Mouse (Mus musculus): ENCODE measurements at regions not wholly inside any gene's neighbourhood (a gene's known extent, or its start where the extent isn't known, plus 50 kb on each side); places are given as distances from the start of the nearest gene placed in this dataset.

DNA sequence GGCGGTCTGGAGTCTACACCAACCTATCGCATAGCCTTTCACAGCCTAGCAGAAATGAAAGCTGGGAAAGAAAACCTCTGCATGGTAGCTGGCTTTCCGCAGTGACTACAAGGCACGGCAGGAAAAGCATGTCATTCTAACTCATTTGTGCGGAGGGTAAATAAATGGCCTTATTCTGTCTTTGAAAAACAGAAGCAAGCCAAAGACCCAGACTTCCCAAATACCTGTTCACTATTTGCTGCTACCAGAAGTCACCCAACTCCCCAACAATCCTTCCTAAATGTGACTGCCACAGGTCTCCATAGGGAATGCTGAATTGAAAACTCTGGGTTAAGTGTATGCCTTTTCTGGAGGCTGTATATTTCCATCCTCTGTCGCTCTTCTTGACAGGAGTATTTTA, 258.0 kb upstream of the Atp10a start:
- WGBS, result 12% methylated on average over 6 of the region's 6 CpGs

DNA sequence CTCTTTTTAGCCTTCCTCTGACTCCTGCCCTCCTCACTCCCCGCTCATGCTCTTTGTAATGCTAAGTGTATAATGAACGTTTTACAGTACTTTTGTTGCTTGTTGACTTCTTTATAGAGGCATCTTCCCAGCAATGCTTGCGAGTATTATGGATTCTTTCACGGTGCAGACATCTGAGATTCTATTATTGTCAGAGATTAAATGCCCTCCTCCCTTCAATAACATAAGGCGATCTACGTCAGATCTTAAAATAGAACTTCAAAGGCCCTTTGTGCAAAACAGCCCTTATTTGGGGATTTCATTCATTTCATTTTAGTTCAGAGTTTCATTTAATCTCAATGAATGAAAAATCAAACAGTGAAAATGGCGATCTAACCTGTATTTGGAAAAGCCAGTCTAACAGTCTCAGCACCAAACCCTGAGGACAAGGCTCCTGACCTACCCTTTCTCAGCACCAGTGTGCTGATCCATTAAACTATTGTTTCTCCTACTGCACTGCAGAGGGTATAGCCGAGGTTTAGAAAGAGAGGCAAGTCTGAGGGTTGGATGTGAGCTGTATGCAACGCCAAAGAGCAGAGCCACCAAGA, 257.3 kb upstream of the Atp10a start:
- WGBS, result 2% methylated on average over 9 of the region's 9 CpGs
- Histone ChIP-seq H3K36me3 (ENCODE audit: insufficient read depth, low read length) (no peaks in the 10 kb centered on the region), H3K4me3 (ENCODE audit: low read depth, low read length) (peak overlapping the region; percentile 59), H3K4me2 (replicated peaks; ENCODE audit: low read depth, low read length) (peak overlapping the region; percentile 61), H3K27me3 (replicated peaks; ENCODE audit: insufficient read depth, low read length) (no peaks in the 10 kb centered on the region), H3K9ac (replicated peaks; ENCODE audit: low read depth) (peak overlapping the region; percentile 37; the same call in 1 of the 2 replicates), H3K9me3 (ENCODE audit: low read length) (no peaks in the 10 kb centered on the region), H3K4me1 (ENCODE audit: insufficient read depth, low read depth, low read length) (no peaks in the 10 kb centered on the region), H3K27ac (ENCODE audit: low read length) (no peak overlapping the region)
- TF ChIP-seq CTCF (IDR thresholded peaks at IDR 0.05), result no peak
- TF ChIP-seq EP300 (IDR thresholded peaks at IDR 0.05), result no peak
- peak; percentile 76 for ATAC-seq
- no peak for DNase-seq (ENCODE audit: low spot score)

More for the DNA sequence above, 258.0 kb upstream of the Atp10a start:
- Histone ChIP-seq H3K4me1 (ENCODE audit: insufficient read depth, low read depth, low read length) (no peaks in the 10 kb centered on the region), H3K27ac (ENCODE audit: low read length) (no peak overlapping the region), H3K4me2 (replicated peaks; ENCODE audit: low read depth, low read length) (peak overlapping the region; percentile 61), H3K9me3 (ENCODE audit: low read length) (no peaks in the 10 kb centered on the region), H3K27me3 (replicated peaks; ENCODE audit: insufficient read depth, low read length) (no peaks in the 10 kb centered on the region), H3K9ac (replicated peaks; ENCODE audit: low read depth) (peak overlapping the region; percentile 37; the same call in 1 of the 2 replicates), H3K36me3 (ENCODE audit: insufficient read depth, low read length) (no peaks in the 10 kb centered on the region), H3K4me3 (ENCODE audit: low read depth, low read length) (peak overlapping the region; percentile 59)
- TF ChIP-seq EP300 (IDR thresholded peaks at IDR 0.05), result no peak
- no peak for TF ChIP-seq CTCF (IDR thresholded peaks at IDR 0.05)
- DNase-seq (ENCODE audit: low spot score) (no peak), ATAC-seq (no peak)

DNA sequence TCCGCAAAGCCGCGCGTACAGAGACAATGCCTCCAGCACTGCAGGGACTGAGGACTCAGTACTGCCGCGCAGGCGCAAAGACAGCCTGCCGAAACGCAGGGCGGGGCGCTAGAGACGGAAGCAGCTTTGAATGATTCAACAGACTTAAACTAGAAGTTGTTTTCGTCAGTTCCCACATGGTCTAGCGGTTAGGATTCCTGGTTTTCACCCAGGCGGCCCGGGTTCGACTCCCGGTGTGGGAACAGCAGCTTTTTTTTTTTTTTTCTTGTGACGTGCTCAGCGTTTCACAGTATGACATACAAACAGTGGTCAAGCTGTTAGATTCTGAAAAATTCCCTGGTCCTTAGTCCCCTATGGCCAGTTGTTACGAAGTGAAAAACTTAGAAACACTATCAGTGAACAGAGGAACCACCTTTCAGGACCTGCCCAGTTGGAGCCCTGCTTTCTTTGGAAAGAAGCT, 256.8 kb upstream of the Atp10a start:
- Histone ChIP-seq H3K4me1 (ENCODE audit: insufficient read depth, low read depth, low read length) (no peaks in the 10 kb centered on the region), H3K36me3 (ENCODE audit: insufficient read depth, low read length) (no peaks in the 10 kb centered on the region), H3K9ac (replicated peaks; ENCODE audit: low read depth) (peak overlapping the region; percentile 37; the same call in 1 of the 2 replicates), H3K27ac (ENCODE audit: low read length) (no peak overlapping the region), H3K9me3 (ENCODE audit: low read length) (no peaks in the 10 kb centered on the region), H3K4me3 (ENCODE audit: low read depth, low read length) (peak overlapping the region; percentile 59), H3K4me2 (replicated peaks; ENCODE audit: low read depth, low read length) (peak overlapping the region; percentile 61), H3K27me3 (replicated peaks; ENCODE audit: insufficient read depth, low read length) (no peaks in the 10 kb centered on the region)
- ATAC-seq (peak; percentile 96), DNase-seq (ENCODE audit: low spot score) (peak; percentile 96)
- under 1% methylated on average over 21 of the region's 21 CpGs for WGBS
- TF ChIP-seq CTCF (IDR thresholded peaks at IDR 0.05) (peak; percentile 33; the same call in 1 of the 2 replicates), EP300 (IDR thresholded peaks at IDR 0.05) (no peak)

DNA sequence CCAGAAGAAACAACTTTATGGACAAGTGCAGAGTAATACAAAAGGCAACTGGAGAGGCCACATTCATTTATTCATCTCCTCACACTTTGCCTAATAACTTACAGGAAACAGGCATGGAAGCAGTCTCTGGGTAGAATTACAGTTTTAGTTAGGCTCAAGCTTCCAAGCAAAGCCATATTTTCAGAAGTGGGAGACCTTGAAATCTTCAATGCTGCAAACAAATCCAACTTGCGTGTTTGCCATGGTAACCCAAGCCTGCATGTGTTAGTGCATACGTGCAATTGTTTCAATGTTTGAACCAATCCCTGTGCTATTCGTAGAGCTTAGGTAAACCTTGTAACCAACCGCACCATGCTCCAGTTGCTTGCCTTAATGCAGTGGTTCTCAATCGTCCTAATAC, 256.3 kb upstream of the Atp10a start:
- Histone ChIP-seq H3K9me3 (ENCODE audit: low read length) (no peaks in the 10 kb centered on the region), H3K4me1 (ENCODE audit: insufficient read depth, low read depth, low read length) (no peaks in the 10 kb centered on the region), H3K4me3 (ENCODE audit: low read depth, low read length) (peak overlapping the region; percentile 59), H3K27me3 (replicated peaks; ENCODE audit: insufficient read depth, low read length) (no peaks in the 10 kb centered on the region), H3K27ac (ENCODE audit: low read length) (no peak overlapping the region), H3K36me3 (ENCODE audit: insufficient read depth, low read length) (no peaks in the 10 kb centered on the region), H3K9ac (replicated peaks; ENCODE audit: low read depth) (no peak overlapping the region), H3K4me2 (replicated peaks; ENCODE audit: low read depth, low read length) (peak overlapping the region; percentile 61)
- ATAC-seq (no peak; the same call in 1 of the 2 replicates), DNase-seq (ENCODE audit: low spot score) (no peak)
- 23% methylated on average over 5 of the region's 5 CpGs for WGBS
- no peak for TF ChIP-seq EP300 (IDR thresholded peaks at IDR 0.05)
- no peak for TF ChIP-seq CTCF (IDR thresholded peaks at IDR 0.05)

DNA sequence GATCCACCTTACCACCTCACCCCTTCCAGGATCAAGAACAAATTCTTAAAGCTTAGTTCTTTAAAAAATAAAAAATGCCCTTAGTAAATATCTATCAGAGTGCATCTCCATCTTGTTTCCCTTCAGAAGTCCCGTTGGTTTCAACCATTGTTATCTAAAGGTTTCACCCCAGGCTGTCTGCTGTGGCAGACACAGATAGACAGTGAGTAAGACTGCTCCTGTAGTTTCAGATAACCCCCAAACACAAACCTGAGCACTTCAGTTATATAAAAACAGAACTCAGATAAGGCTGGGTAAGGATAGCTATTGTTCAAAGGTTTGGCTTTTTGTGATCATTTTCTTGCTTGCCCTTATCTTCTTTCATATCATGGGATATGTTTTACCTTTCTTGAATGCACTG, 255.4 kb upstream of the Atp10a start:
- Histone ChIP-seq H3K9ac (replicated peaks; ENCODE audit: low read depth) (no peak overlapping the region), H3K4me3 (ENCODE audit: low read depth, low read length) (no peak overlapping the region), H3K4me1 (ENCODE audit: insufficient read depth, low read depth, low read length) (no peaks in the 10 kb centered on the region), H3K4me2 (replicated peaks; ENCODE audit: low read depth, low read length) (no peak overlapping the region), H3K36me3 (ENCODE audit: insufficient read depth, low read length) (no peaks in the 10 kb centered on the region), H3K27ac (ENCODE audit: low read length) (no peak overlapping the region), H3K27me3 (replicated peaks; ENCODE audit: insufficient read depth, low read length) (no peaks in the 10 kb centered on the region), H3K9me3 (ENCODE audit: low read length) (no peaks in the 10 kb centered on the region)
- 46% methylated on average over 1 of the region's 1 CpGs for WGBS
- ATAC-seq (no peak), DNase-seq (ENCODE audit: low spot score) (no peak)
- TF ChIP-seq CTCF (IDR thresholded peaks at IDR 0.05) (no peak), EP300 (IDR thresholded peaks at IDR 0.05) (no peak)

DNA sequence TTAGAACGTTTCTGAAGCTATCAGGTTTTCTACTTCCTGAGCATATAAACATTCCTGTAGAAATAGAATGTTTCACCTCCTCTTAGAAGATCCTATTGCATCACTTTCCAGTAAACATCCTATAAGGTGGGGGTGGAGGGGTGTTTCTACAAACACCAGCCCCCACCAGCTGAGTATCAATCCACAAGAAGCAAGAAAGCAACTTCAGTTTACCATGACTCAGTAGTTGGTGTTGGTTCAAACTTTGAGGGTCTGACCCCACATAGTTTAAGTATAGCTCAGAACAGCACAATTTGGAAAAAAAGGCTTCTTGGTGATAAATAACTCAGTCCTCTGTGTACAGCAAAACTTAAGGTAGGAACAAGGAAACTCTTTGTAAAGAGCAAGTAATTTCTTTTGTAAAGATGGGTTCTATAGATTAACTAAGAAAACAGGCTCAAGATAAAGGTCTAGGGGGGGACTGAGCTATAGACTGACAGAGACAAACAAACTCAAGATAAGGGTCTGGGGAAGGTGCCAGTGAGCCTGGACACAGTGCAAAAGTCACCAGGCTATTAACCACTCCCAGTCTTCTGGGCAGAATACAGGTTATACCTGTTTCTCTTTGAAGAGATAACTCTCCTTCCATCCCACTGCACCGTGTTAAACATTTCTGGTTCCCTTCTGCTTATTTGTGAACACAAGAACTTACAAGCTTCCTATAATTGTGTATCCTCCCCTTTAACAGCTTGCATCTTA, 218.9 kb upstream of the Atp10a start:
- Histone ChIP-seq H3K9me3 (ENCODE audit: low read length) (no peaks in the 10 kb centered on the region), H3K4me3 (ENCODE audit: low read depth, low read length) (no peak overlapping the region), H3K4me1 (ENCODE audit: insufficient read depth, low read depth, low read length) (no peaks in the 10 kb centered on the region), H3K27ac (ENCODE audit: low read length) (no peak overlapping the region), H3K4me2 (replicated peaks; ENCODE audit: low read depth, low read length) (no peak overlapping the region), H3K27me3 (replicated peaks; ENCODE audit: insufficient read depth, low read length) (no peaks in the 10 kb centered on the region), H3K9ac (replicated peaks; ENCODE audit: low read depth) (no peak overlapping the region), H3K36me3 (ENCODE audit: insufficient read depth, low read length) (no peaks in the 10 kb centered on the region)
- TF ChIP-seq EP300 (IDR thresholded peaks at IDR 0.05) (no peak), CTCF (IDR thresholded peaks at IDR 0.05) (no peak)
- no peak for DNase-seq (ENCODE audit: low spot score)
- 11% methylated on average over 2 of the region's 2 CpGs for WGBS
- ATAC-seq, result no peak

All from lung, postnatal 0 days (tissue).